8 mouse cellular contexts compared by ENCODE assay signal in the genomic region with DNA sequence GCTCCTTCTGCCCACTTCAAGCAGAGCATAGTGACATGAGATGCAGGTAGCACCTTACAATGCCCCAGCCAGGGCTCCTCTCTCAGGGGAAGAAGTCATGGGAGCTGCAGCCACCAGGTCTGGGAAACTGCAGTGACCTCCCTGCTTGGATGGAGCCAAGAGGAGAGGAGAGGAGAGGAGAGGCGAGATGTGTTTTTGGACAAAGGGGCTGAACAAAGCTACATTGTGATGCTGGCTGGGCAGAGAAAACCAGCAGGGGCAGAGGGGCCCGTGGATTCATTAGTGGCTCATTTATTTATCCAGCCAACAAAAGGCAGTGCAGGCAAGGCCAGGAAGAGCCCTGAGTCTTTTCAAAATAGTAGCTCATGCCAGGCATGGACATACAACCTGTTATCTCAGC. TPM values are rescaled to one million over a fixed set of nuclear protein-coding genes. Genes with fewer than 3 reads are reported as not detected.
DNase-seq lines count a peak whose midpoint lies in the region; ATAC-seq and TF ChIP-seq lines count a peak whose summit lies in the region.

No protein-coding gene starts in this region.

- no peak for DNase-seq in heart, embryonic 10.5 days (ENCODE audit: low spot score)
- DNase-seq in heart, postnatal 36 days: no peak
- DNase-seq in mesoderm, embryonic 11.5 days (ENCODE audit: low read depth, low spot score): peak; percentile 49
- no peak for DNase-seq in yolk sac, embryonic 10.5 days (ENCODE audit: low spot score)
- DNase-seq in B cell, adult 2 months: no peak
- no peak for DNase-seq in thymus, postnatal 25 days

- peaks cover 75% of the 10 kb centered on the region for H3K4me1 ChIP-seq in heart, embryonic 10.5 days
- H3K4me1 ChIP-seq in E14TG2a.4 (replicated peaks; ENCODE audit: low read depth, low read length): peaks cover 86% of the 10 kb centered on the region
- H3K4me1 ChIP-seq in embryonic facial prominence, embryonic 15.5 days: peaks cover 44% of the 10 kb centered on the region

- no peak overlapping the region for H3K4me3 ChIP-seq in heart, embryonic 10.5 days
- 0 out of 2 replicates have a peak overlapping the region, but pooled peaks have one; percentile 27 for H3K4me3 ChIP-seq in E14TG2a.4 (replicated peaks; ENCODE audit: low read length)
- H3K4me3 ChIP-seq in embryonic facial prominence, embryonic 15.5 days (replicated peaks): no peak overlapping the region

- H3K27me3 ChIP-seq in heart, embryonic 10.5 days (ENCODE audit: insufficient read depth, poor library complexity, severe bottlenecking): no peaks in the 10 kb centered on the region
- no peaks in the 10 kb centered on the region for H3K27me3 ChIP-seq in E14TG2a.4 (ENCODE audit: insufficient read depth, low read length)
- no peaks in the 10 kb centered on the region for H3K27me3 ChIP-seq in embryonic facial prominence, embryonic 15.5 days

- intact Hi-C loops in heart, postnatal 36 days (cut with DNase I): no loop called here

- no peak overlapping the region for H3K4me2 ChIP-seq in embryonic facial prominence, embryonic 15.5 days (replicated peaks)

- H3K36me3 ChIP-seq in heart, embryonic 10.5 days: no peaks in the 10 kb centered on the region
- no peaks in the 10 kb centered on the region for H3K36me3 ChIP-seq in E14TG2a.4 (ENCODE audit: insufficient read depth, low read length)
- no peaks in the 10 kb centered on the region for H3K36me3 ChIP-seq in embryonic facial prominence, embryonic 15.5 days

- peak overlapping the region; percentile 84 for H3K27ac ChIP-seq in heart, embryonic 10.5 days
- H3K27ac ChIP-seq in embryonic facial prominence, embryonic 15.5 days (replicated peaks): peak overlapping the region; percentile 85

- TF ChIP-seq CTCF in E14TG2a.4 (conservative IDR thresholded peaks at IDR 0.05; ENCODE audit: low read length): no peak

- no peak overlapping the region for H3K9ac ChIP-seq in embryonic facial prominence, embryonic 15.5 days

- no peak for ATAC-seq in embryonic facial prominence, embryonic 15.5 days (ENCODE audit: insufficient number of reproducible peaks, low FRiP score, low TSS enrichment, low read depth)

- no peaks in the 10 kb centered on the region for H3K9me3 ChIP-seq in heart, embryonic 10.5 days
- no peaks in the 10 kb centered on the region for H3K9me3 ChIP-seq in E14TG2a.4 (ENCODE audit: low read length)
- no peaks in the 10 kb centered on the region for H3K9me3 ChIP-seq in embryonic facial prominence, embryonic 15.5 days (replicated peaks)

- WGBS in heart, embryonic 10.5 days: 51% methylated on average over 2 of the region's 2 CpGs
- 25% methylated on average over 2 of the region's 2 CpGs for WGBS in embryonic facial prominence, embryonic 15.5 days

RNA-seq across cellular contexts. Expression of a gene that starts 50.5 kb away (rescaled TPM):
- 1.9 and 3.3 TPM in 2 replicates for polyA plus RNA-seq in heart, embryonic 10.5 days (2016; fragmentation: Nextera tagmentation; extraction: Ambion mirVana)
- 1 to 10 TPM; 6.6 to 6.7 TPM for total RNA-seq in heart, postnatal 36 days (2021)
- polyA plus RNA-seq in embryonic facial prominence, embryonic 15.5 days (2015; fragmentation: Nextera tagmentation; extraction: Ambion mirVana): 5.6 and 5.8 TPM in 2 replicates
